Comparison of ENCODE assay signal across 8 mouse cellular contexts in genomic region chr13:74522481-74523237, GRCm38 (mm10). TPM values are rescaled to one million over a fixed set of nuclear protein-coding genes. Genes with fewer than 3 reads are reported as not detected.
DNase-seq lines count a peak whose midpoint lies in the region; ATAC-seq and TF ChIP-seq lines count a peak whose summit lies in the region.

No protein-coding gene starts in this region.

- DNase-seq in G1E (ENCODE audit: low spot score): no peak
- DNase-seq in cerebellum, adult 2 months: peak; percentile 57 to 62
- peak; percentile 71 for DNase-seq in forebrain, postnatal 0 days
- DNase-seq in heart, postnatal 36 days: peak; percentile 76 to 77
- peak; percentile 59 to 79 for DNase-seq in layer of hippocampus, adult 18-20 months (ENCODE audit: low spot score in 2 of 2)
- DNase-seq in lung, adult 2 months: peak; percentile 73
- peak; percentile 74 to 87 for DNase-seq in thymus, adult 18-20 months

- ATAC-seq in G1E (ENCODE audit: extremely low read depth, insufficient number of reproducible peaks, low FRiP score, poor library complexity, severe bottlenecking): peak; percentile 96
- peak; percentile 98 for ATAC-seq in forebrain, postnatal 0 days
- peak; percentile 98 for ATAC-seq in neural tube, embryonic 15.5 days (ENCODE audit: low FRiP score)

- no peak for TF ChIP-seq POLR2A in cerebellum, adult 2 months (IDR thresholded peaks at IDR 0.05; ENCODE audit: borderline replicate concordance, insufficient read depth, low read length)
- peak; percentile 74; the same call in 1 of the 2 replicates for TF ChIP-seq POLR2A in lung, adult 2 months (IDR thresholded peaks at IDR 0.05; ENCODE audit: borderline replicate concordance, extremely low read depth, low read depth, low read length)

- H3K4me2 ChIP-seq in forebrain, postnatal 0 days (ENCODE audit: low read depth): peak overlapping the region; percentile 69
- H3K4me2 ChIP-seq in neural tube, embryonic 15.5 days: peak overlapping the region; percentile 71

- H3K4me3 ChIP-seq in G1E (ENCODE audit: low read depth, low read length): peak overlapping the region; percentile 70
- H3K4me3 ChIP-seq in cerebellum, adult 2 months (replicated peaks; ENCODE audit: insufficient read depth, low read depth, low read length): peak overlapping the region; percentile 64
- H3K4me3 ChIP-seq in forebrain, postnatal 0 days (ENCODE audit: low read depth, low read length): peak overlapping the region; percentile 50
- H3K4me3 ChIP-seq in lung, adult 2 months (replicated peaks; ENCODE audit: extremely low read depth, low read depth, low read length): peak overlapping the region; percentile 63
- H3K4me3 ChIP-seq in neural tube, embryonic 15.5 days (replicated peaks): peak overlapping the region; percentile 48

- no peak for TF ChIP-seq CTCF in G1E (IDR thresholded peaks at IDR 0.05; ENCODE audit: low read depth, low read length)
- no peak for TF ChIP-seq CTCF in cerebellum, adult 2 months (IDR thresholded peaks at IDR 0.05; ENCODE audit: borderline replicate concordance, insufficient read depth, low read depth, low read length)
- no peak for TF ChIP-seq CTCF in forebrain, postnatal 0 days (IDR thresholded peaks at IDR 0.05; ENCODE audit: low read depth)
- TF ChIP-seq CTCF in lung, adult 2 months (IDR thresholded peaks at IDR 0.05; ENCODE audit: insufficient read depth, low read length): no peak

- intact Hi-C loops in heart, postnatal 36 days (cut with DNase I): loop anchor here (2.0 kb wide), 1 partner anchor 60 kb away; no protein-coding TSS in a partner anchor

- H3K9me3 ChIP-seq in G1E (replicated peaks): no peaks in the 10 kb centered on the region
- H3K9me3 ChIP-seq in forebrain, postnatal 0 days (ENCODE audit: low read length): no peaks in the 10 kb centered on the region
- no peaks in the 10 kb centered on the region for H3K9me3 ChIP-seq in neural tube, embryonic 15.5 days (replicated peaks)

- 3% methylated on average over 15 of the region's 15 CpGs for WGBS in cerebellum, adult 2 months
- whole genome bisulfite sequencing in forebrain, postnatal 0 days: 5% methylated on average over 15 of the region's 15 CpGs
- 2% methylated on average over 15 of the region's 15 CpGs for WGBS in lung, adult 2 months
- WGBS in neural tube, embryonic 15.5 days: 6% methylated on average over 15 of the region's 15 CpGs

- H3K36me3 ChIP-seq in G1E (replicated peaks): no peaks in the 10 kb centered on the region
- no peaks in the 10 kb centered on the region for H3K36me3 ChIP-seq in forebrain, postnatal 0 days (ENCODE audit: insufficient read depth)
- H3K36me3 ChIP-seq in neural tube, embryonic 15.5 days: no peaks in the 10 kb centered on the region

- no peaks in the 10 kb centered on the region for H3K27me3 ChIP-seq in G1E (ENCODE audit: insufficient read depth, low read length)
- no peaks in the 10 kb centered on the region for H3K27me3 ChIP-seq in cerebellum, adult 2 months (ENCODE audit: control insufficient read depth, insufficient read depth, low read length)
- H3K27me3 ChIP-seq in forebrain, postnatal 0 days (ENCODE audit: insufficient read depth, low read length): no peaks in the 10 kb centered on the region
- H3K27me3 ChIP-seq in neural tube, embryonic 15.5 days (replicated peaks): no peaks in the 10 kb centered on the region

- no peak overlapping the region for H3K27ac ChIP-seq in cerebellum, adult 2 months (ENCODE audit: insufficient read depth, low read length)
- H3K27ac ChIP-seq in forebrain, postnatal 0 days (ENCODE audit: low read depth, low read length): peak overlapping the region; percentile 70; the same call in 1 of the 2 replicates
- H3K27ac ChIP-seq in neural tube, embryonic 15.5 days (replicated peaks): peak overlapping the region; percentile 78

- H3K9ac ChIP-seq in forebrain, postnatal 0 days: peak overlapping the region; percentile 57
- H3K9ac ChIP-seq in neural tube, embryonic 15.5 days (replicated peaks): peak overlapping the region; percentile 53

- peaks cover 11% of the 10 kb centered on the region for H3K4me1 ChIP-seq in G1E (ENCODE audit: insufficient read depth, low read depth, low read length)
- H3K4me1 ChIP-seq in cerebellum, adult 2 months (ENCODE audit: control insufficient read depth, insufficient read depth, low read length): no peaks in the 10 kb centered on the region
- no peaks in the 10 kb centered on the region for H3K4me1 ChIP-seq in forebrain, postnatal 0 days (ENCODE audit: insufficient read depth)
- no peaks in the 10 kb centered on the region; the same call in 1 of the 2 replicates for H3K4me1 ChIP-seq in lung, adult 2 months (ENCODE audit: control insufficient read depth, insufficient read depth, low read length)
- peaks cover 6% of the 10 kb centered on the region; the same call in 1 of the 2 replicates for H3K4me1 ChIP-seq in neural tube, embryonic 15.5 days

RNA-seq across cellular contexts. Expression of gene Zfp825, which starts 28.9 kb away (rescaled TPM):
- 16.8 and 22.9 TPM in 2 replicates for total RNA-seq in G1E (2014; fragmentation: Nextera tagmentation)
- 15.2 and 17.4 TPM in 2 replicates for total RNA-seq in G1E (2017)
- polyA plus RNA-seq in G1E (2012): 0.42 and 0.48 TPM in 2 replicates
- 8.6 and 8.8 TPM in 2 replicates for polyA plus RNA-seq in cerebellum, adult 2 months (2012; rRNA removed)
- 7.0 and 13.5 TPM in 2 replicates for total RNA-seq in forebrain, postnatal 0 days (2014; rRNA removed)
- 7.8 and 10.8 TPM in 2 replicates for polyA plus RNA-seq in forebrain, postnatal 0 days (2015; fragmentation: Nextera tagmentation; extraction: Ambion mirVana)
- 1 to 10 TPM; 6.2 to 6.6 TPM for total RNA-seq in heart, postnatal 36 days (2021)
- 1 to 10 TPM; 6.6 to 7.1 TPM for total RNA-seq in layer of hippocampus, adult 18-20 months (2021)
- 0.87 and 0.96 TPM in 2 replicates for polyA plus RNA-seq in lung, adult 2 months (2012; rRNA removed)
- polyA plus RNA-seq in neural tube, embryonic 15.5 days (2015; fragmentation: Nextera tagmentation; extraction: Ambion mirVana): 15.1 and 17.3 TPM in 2 replicates
